Mouse (Mus musculus): ENCODE data around the gene Pqbp1.

The Pqbp1 gene

GRCm38 (mm10) chrX:7878007-7878419 lies 21.1 kb downstream of the Pqbp1 start, which contains the start of gene Pim2:
Gene Pim2 (plus strand): TSS chrX:7878262.
- peak; percentile 93 for DNase-seq

GRCm38 (mm10) chrX:7869826-7870225 lies 29.2 kb downstream of the Pqbp1 start:
- no peak for DNase-seq

GRCm38 (mm10) chrX:7868506-7868905 lies 30.6 kb downstream of the Pqbp1 start:
- no peak for DNase-seq

- no peak for DNase-seq
These were observed 31.9 kb downstream of the Pqbp1 start for GRCm38 (mm10) chrX:7867141-7867540.

GRCm38 (mm10) chrX:7865786-7866185 lies 33.3 kb downstream of the Pqbp1 start:
- no peak for DNase-seq

- no peak for DNase-seq
These were observed 33.7 kb downstream of the Pqbp1 start for GRCm38 (mm10) chrX:7865343-7865742.

- DNase-seq: no peak
These were observed 34.5 kb downstream of the Pqbp1 start for GRCm38 (mm10) chrX:7864551-7864950.

- DNase-seq: no peak
These were observed 35.9 kb downstream of the Pqbp1 start for GRCm38 (mm10) chrX:7863181-7863580.

GRCm38 (mm10) chrX:7859191-7859753 lies 39.8 kb downstream of the Pqbp1 start:
- no peak for DNase-seq

GRCm38 (mm10) chrX:7854578-7854977 lies 44.5 kb downstream of the Pqbp1 start:
- DNase-seq: peak; percentile 51

- DNase-seq: no peak
These were observed 51.2 kb downstream of the Pqbp1 start for GRCm38 (mm10) chrX:7847845-7848244.
